Mouse (Mus musculus): ENCODE measurements around the gene Minos1. TPM values are rescaled to one million over a fixed set of nuclear protein-coding genes. Genes with fewer than 3 reads are reported as not detected.

Minos1 gene
- polyA plus RNA-seq, 1 experiment from 2014 or later, result 450 TPM

- H3K9me3 ChIP-seq (ENCODE audit: control insufficient read depth, low read length), result no peaks in the 10 kb centered on the region
- WGBS, result 23% methylated on average over 4 of the region's 4 CpGs
- DNase-seq (ENCODE audit: low spot score) (no peak), ATAC-seq (ENCODE audit: low FRiP score) (no peak)
- H3K4me2 ChIP-seq (replicated peaks), result no peak overlapping the region
- no peaks in the 10 kb centered on the region for H3K4me1 ChIP-seq (replicated peaks; ENCODE audit: control insufficient read depth, insufficient read depth, low read length)
- H3K4me3 ChIP-seq (replicated peaks; ENCODE audit: low read length), result no peak overlapping the region
- H3K9ac ChIP-seq, result no peak overlapping the region
- peaks cover 17% of the 10 kb centered on the region for H3K27me3 ChIP-seq (ENCODE audit: control insufficient read depth, insufficient read depth, low read length)
- no peaks in the 10 kb centered on the region for H3K36me3 ChIP-seq (replicated peaks; ENCODE audit: control insufficient read depth, insufficient read depth)
- no peak overlapping the region for H3K27ac ChIP-seq
Observed at GRCm38 (mm10) chr4:139068287-139068686, 62.6 kb downstream of the Minos1 start.

GRCm38 (mm10) chr4:139064831-139065230 is 66.1 kb downstream of the Minos1 start:
- H3K9me3 ChIP-seq (ENCODE audit: control insufficient read depth, low read length), result no peaks in the 10 kb centered on the region
- no peak overlapping the region for H3K4me3 ChIP-seq (replicated peaks; ENCODE audit: low read length)
- no peaks in the 10 kb centered on the region for H3K4me1 ChIP-seq (replicated peaks; ENCODE audit: control insufficient read depth, insufficient read depth, low read length)
- DNase-seq (ENCODE audit: low spot score) (no peak), ATAC-seq (ENCODE audit: low FRiP score) (no peak)
- H3K27ac ChIP-seq, result no peak overlapping the region
- no peaks in the 10 kb centered on the region; the same call in 1 of the 2 replicates for H3K27me3 ChIP-seq (ENCODE audit: control insufficient read depth, insufficient read depth, low read length)
- WGBS, result 85% methylated on average over 5 of the region's 5 CpGs
- H3K36me3 ChIP-seq (replicated peaks; ENCODE audit: control insufficient read depth, insufficient read depth), result no peaks in the 10 kb centered on the region
- no peak overlapping the region for H3K9ac ChIP-seq
- no peak overlapping the region for H3K4me2 ChIP-seq (replicated peaks)

GRCm38 (mm10) chr4:139059569-139059968 is 71.3 kb downstream of the Minos1 start:
- Histone ChIP-seq H3K4me3 (replicated peaks; ENCODE audit: low read length) (no peak overlapping the region), H3K4me2 (replicated peaks) (no peak overlapping the region), H3K27ac (no peak overlapping the region), H3K9me3 (ENCODE audit: control insufficient read depth, low read length) (no peaks in the 10 kb centered on the region), H3K9ac (no peak overlapping the region), H3K27me3 (ENCODE audit: control insufficient read depth, insufficient read depth, low read length) (no peaks in the 10 kb centered on the region; the same call in 1 of the 2 replicates), H3K4me1 (replicated peaks; ENCODE audit: control insufficient read depth, insufficient read depth, low read length) (peaks cover 6% of the 10 kb centered on the region; the same call in 1 of the 2 replicates), H3K36me3 (replicated peaks; ENCODE audit: control insufficient read depth, insufficient read depth) (no peaks in the 10 kb centered on the region)
- WGBS, result 14% methylated on average over 7 of the region's 7 CpGs
- ATAC-seq (ENCODE audit: low FRiP score) (no peak), DNase-seq (ENCODE audit: low spot score) (no peak)

GRCm38 (mm10) chr4:139058029-139058428 is 72.9 kb downstream of the Minos1 start:
- WGBS, result 88% methylated on average over 5 of the region's 5 CpGs
- no peak overlapping the region for H3K9ac ChIP-seq
- DNase-seq (ENCODE audit: low spot score) (no peak), ATAC-seq (ENCODE audit: low FRiP score) (no peak)
- H3K27me3 ChIP-seq (ENCODE audit: control insufficient read depth, insufficient read depth, low read length), result no peaks in the 10 kb centered on the region; the same call in 1 of the 2 replicates
- no peaks in the 10 kb centered on the region for H3K9me3 ChIP-seq (ENCODE audit: control insufficient read depth, low read length)
- peaks cover 9% of the 10 kb centered on the region; the same call in 1 of the 2 replicates for H3K4me1 ChIP-seq (replicated peaks; ENCODE audit: control insufficient read depth, insufficient read depth, low read length)
- no peak overlapping the region for H3K4me3 ChIP-seq (replicated peaks; ENCODE audit: low read length)
- no peak overlapping the region for H3K4me2 ChIP-seq (replicated peaks)
- H3K36me3 ChIP-seq (replicated peaks; ENCODE audit: control insufficient read depth, insufficient read depth), result no peaks in the 10 kb centered on the region
- H3K27ac ChIP-seq, result no peak overlapping the region

DNA sequence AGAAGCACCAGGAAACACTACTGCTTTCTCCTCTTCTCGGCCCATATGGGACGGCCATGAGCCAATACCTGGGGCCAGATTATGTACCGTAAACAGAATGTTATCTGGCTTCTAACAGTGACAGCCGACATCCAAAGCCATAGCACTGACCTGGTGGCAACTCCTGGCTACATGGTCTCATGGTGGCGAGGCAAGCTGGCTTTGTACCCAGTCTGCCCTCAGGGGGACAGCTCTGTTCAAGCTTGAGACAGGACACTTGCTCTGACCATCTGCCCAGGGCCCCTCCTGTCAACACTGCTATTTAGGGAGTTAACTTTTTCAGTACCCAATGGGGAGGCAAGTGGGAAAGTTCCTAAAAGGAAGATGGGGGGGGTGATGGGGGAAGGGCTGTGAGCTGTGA is 73.6 kb downstream of the Minos1 start:
- no peak overlapping the region for H3K4me2 ChIP-seq (replicated peaks)

DNA sequence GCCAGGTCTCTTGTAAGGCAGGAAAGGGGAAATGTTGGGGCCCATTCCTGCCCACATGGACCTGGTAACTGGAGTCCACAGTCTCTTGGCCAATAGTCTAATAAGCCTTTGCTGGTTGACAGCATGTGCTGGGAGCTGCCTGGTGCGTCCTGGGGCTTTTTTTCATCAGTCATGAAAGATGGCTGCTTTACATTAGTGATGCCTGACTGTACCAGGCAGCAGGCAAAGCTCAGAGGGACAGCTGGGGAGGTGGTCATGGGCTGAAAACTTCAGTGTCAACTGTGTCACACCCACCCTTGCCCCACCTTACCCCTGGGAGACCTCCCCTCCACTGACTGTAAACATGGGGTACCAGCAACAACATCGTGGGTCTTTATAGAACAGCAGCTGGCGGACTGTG is 75.2 kb downstream of the Minos1 start:
- peaks cover 9% of the 10 kb centered on the region; the same call in 1 of the 2 replicates for H3K4me1 ChIP-seq (replicated peaks; ENCODE audit: control insufficient read depth, insufficient read depth, low read length)
- no peak overlapping the region for H3K4me2 ChIP-seq (replicated peaks)
- H3K9ac ChIP-seq, result no peak overlapping the region
- no peak for DNase-seq (ENCODE audit: low spot score)
- H3K36me3 ChIP-seq (replicated peaks; ENCODE audit: control insufficient read depth, insufficient read depth), result no peaks in the 10 kb centered on the region
- no peak for ATAC-seq (ENCODE audit: low FRiP score)
- 62% methylated on average over 3 of the region's 3 CpGs for WGBS
- H3K4me3 ChIP-seq (replicated peaks; ENCODE audit: low read length), result no peak overlapping the region
- H3K27ac ChIP-seq, result peak overlapping the region; percentile 6; the same call in 1 of the 2 replicates
- H3K9me3 ChIP-seq (ENCODE audit: control insufficient read depth, low read length), result no peaks in the 10 kb centered on the region
- H3K27me3 ChIP-seq (ENCODE audit: control insufficient read depth, insufficient read depth, low read length), result no peaks in the 10 kb centered on the region; the same call in 1 of the 2 replicates

More for the DNA sequence above, 73.6 kb downstream of the Minos1 start:
- H3K36me3 ChIP-seq (replicated peaks; ENCODE audit: control insufficient read depth, insufficient read depth), result no peaks in the 10 kb centered on the region
- H3K9ac ChIP-seq, result no peak overlapping the region
- H3K27ac ChIP-seq, result no peak overlapping the region
- no peaks in the 10 kb centered on the region for H3K9me3 ChIP-seq (ENCODE audit: control insufficient read depth, low read length)
- no peak for ATAC-seq (ENCODE audit: low FRiP score)
- no peak for DNase-seq (ENCODE audit: low spot score)
- no peak overlapping the region for H3K4me3 ChIP-seq (replicated peaks; ENCODE audit: low read length)
- peaks cover 9% of the 10 kb centered on the region; the same call in 1 of the 2 replicates for H3K4me1 ChIP-seq (replicated peaks; ENCODE audit: control insufficient read depth, insufficient read depth, low read length)
- whole genome bisulfite sequencing, result 76% methylated on average over 5 of the region's 5 CpGs
- H3K27me3 ChIP-seq (ENCODE audit: control insufficient read depth, insufficient read depth, low read length), result no peaks in the 10 kb centered on the region; the same call in 1 of the 2 replicates

DNA sequence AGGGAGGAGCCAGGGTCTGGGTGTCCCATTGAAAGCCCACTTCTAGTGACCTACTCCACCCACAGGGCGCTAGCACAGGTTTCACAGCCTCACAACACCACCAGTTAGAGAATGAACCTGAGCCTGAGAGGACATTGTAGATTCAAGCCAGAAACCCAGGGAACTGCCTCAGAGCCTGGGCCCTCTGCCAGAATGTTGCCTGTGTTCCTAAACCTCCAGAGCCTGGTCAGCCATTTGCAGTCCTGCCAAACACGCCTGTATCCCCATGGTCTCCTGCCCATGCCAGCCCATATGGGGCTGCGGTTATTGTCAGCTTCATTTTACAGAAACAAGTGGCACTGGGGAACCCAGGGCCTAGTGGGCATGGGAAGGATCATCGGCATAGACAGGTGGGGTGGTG is 75.6 kb downstream of the Minos1 start:
- Histone ChIP-seq H3K4me3 (replicated peaks; ENCODE audit: low read length) (no peak overlapping the region), H3K27me3 (ENCODE audit: control insufficient read depth, insufficient read depth, low read length) (no peaks in the 10 kb centered on the region; the same call in 1 of the 2 replicates), H3K27ac (peak overlapping the region; percentile 6; the same call in 1 of the 2 replicates), H3K9me3 (ENCODE audit: control insufficient read depth, low read length) (no peaks in the 10 kb centered on the region), H3K9ac (no peak overlapping the region), H3K36me3 (replicated peaks; ENCODE audit: control insufficient read depth, insufficient read depth) (no peaks in the 10 kb centered on the region), H3K4me2 (replicated peaks) (no peak overlapping the region), H3K4me1 (replicated peaks; ENCODE audit: control insufficient read depth, insufficient read depth, low read length) (peaks cover 9% of the 10 kb centered on the region; the same call in 1 of the 2 replicates)
- ATAC-seq (ENCODE audit: low FRiP score), result no peak
- peak; percentile 67 for DNase-seq (ENCODE audit: low spot score)
- WGBS, result 60% methylated on average over 4 of the region's 4 CpGs

GRCm38 (mm10) chr4:139054300-139054923 is 76.5 kb downstream of the Minos1 start:
- H3K4me2 ChIP-seq (replicated peaks), result no peak overlapping the region
- H3K36me3 ChIP-seq (replicated peaks; ENCODE audit: control insufficient read depth, insufficient read depth), result no peaks in the 10 kb centered on the region
- ATAC-seq (ENCODE audit: low FRiP score) (peak; percentile 69), DNase-seq (ENCODE audit: low spot score) (peak; percentile 68)
- H3K9ac ChIP-seq, result no peak overlapping the region
- WGBS, result 42% methylated on average over 9 of the region's 9 CpGs
- H3K27me3 ChIP-seq (ENCODE audit: control insufficient read depth, insufficient read depth, low read length), result no peaks in the 10 kb centered on the region; the same call in 1 of the 2 replicates
- peaks cover 9% of the 10 kb centered on the region; the same call in 1 of the 2 replicates for H3K4me1 ChIP-seq (replicated peaks; ENCODE audit: control insufficient read depth, insufficient read depth, low read length)
- H3K27ac ChIP-seq, result peak overlapping the region; percentile 50
- H3K9me3 ChIP-seq (ENCODE audit: control insufficient read depth, low read length), result no peaks in the 10 kb centered on the region
- no peak overlapping the region for H3K4me3 ChIP-seq (replicated peaks; ENCODE audit: low read length)

DNA sequence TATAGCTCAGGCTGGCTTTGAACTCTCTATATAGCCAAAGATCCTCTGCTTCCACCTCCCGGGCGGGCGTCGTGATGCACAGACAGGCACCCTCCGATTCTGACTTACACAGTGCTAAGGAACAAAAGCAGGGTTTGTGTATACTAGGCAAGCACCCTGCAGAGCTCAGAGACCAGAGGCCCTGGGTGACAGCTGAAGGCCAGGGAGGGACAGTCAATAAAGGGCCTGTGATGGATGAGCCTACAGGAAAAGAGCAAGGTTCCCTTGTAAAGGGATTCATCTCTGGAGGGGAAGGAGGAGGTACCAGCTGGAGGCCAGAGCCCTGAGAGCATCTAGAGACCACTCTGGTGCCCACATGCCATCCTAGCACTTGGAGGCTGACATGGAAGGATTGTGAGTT is 77.5 kb downstream of the Minos1 start:
- Histone ChIP-seq H3K9me3 (ENCODE audit: control insufficient read depth, low read length) (no peaks in the 10 kb centered on the region), H3K9ac (no peak overlapping the region), H3K27me3 (ENCODE audit: control insufficient read depth, insufficient read depth, low read length) (no peaks in the 10 kb centered on the region; the same call in 1 of the 2 replicates), H3K27ac (no peak overlapping the region), H3K4me3 (replicated peaks; ENCODE audit: low read length) (no peak overlapping the region), H3K4me1 (replicated peaks; ENCODE audit: control insufficient read depth, insufficient read depth, low read length) (peaks cover 9% of the 10 kb centered on the region; the same call in 1 of the 2 replicates), H3K4me2 (replicated peaks) (no peak overlapping the region), H3K36me3 (replicated peaks; ENCODE audit: control insufficient read depth, insufficient read depth) (no peaks in the 10 kb centered on the region)
- 38% methylated on average over 5 of the region's 5 CpGs for WGBS
- DNase-seq (ENCODE audit: low spot score) (no peak), ATAC-seq (ENCODE audit: low FRiP score) (no peak)

Data from hindbrain, embryonic 14.5 days (tissue).